Mouse (Mus musculus) embryo, embryonic 10 days (tissue): ENCODE results near the gene Gm45799.
A peak's percentile ranks its signal among the peaks of the same experiment; 100 is the strongest.

Experiments used
- DNase-seq: peaks from one replicate; pipeline ENCODE4 v3.0.0-alpha.2; 2015; ENCODE audit warnings: low spot score

The Gm45799 gene

GRCm38 (mm10) chr7:105641936-105642335 lies 1.6 kb downstream of the Gm45799 start:
- no peak for DNase-seq

GRCm38 (mm10) chr7:105650639-105651435 lies 10.5 kb downstream of the Gm45799 start, which contains the start of gene Dnhd1:
Gene Dnhd1 (plus strand): TSS chr7:105650827.
- DNase-seq: peak; percentile 90

GRCm38 (mm10) chr7:105685541-105686197 lies 45.3 kb downstream of the Gm45799 start:
- peak; percentile 41 for DNase-seq

- no peak for DNase-seq
These were observed 50.5 kb downstream of the Gm45799 start for GRCm38 (mm10) chr7:105690875-105691274.

DNA sequence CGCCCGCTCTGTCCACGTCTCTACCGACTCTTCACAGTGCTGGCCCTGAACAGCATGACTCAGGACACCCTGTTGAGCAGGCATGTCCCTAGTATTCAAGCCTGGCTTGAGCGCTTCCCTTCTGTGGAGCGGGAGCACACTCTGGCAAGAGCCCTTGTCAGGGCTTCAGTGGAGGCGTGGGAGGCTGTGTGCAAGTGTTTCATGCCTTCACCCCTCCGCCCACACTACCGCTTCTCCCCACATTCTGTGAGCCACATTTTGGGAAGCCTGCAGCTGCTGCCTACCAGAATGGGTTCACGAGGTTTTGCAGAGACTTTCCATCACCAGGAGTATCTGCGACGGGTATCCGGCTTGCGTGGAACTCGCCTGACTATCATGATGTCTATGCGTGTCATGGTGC lies 62.8 kb downstream of the Gm45799 start:
- DNase-seq: no peak

DNA sequence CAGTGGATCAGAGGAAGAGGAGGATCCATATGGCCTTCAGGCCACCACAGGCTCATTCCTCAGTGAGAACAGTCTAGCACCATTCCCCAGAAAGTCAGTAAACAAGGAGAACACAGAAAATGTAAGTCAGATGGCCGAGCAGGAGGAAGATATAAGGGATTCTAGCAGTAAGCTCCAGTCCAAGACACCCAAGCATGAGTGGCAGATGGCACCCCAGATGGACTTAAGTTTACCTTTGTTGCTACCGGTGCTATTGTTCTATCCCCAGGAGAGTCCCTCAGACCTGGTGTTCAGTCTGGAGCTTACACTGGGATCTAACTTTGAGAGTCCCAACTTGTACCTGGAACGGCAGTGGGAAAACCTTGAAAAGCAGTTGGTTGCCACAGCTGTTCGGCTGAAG lies 63.5 kb downstream of the Gm45799 start:
- no peak for DNase-seq

GRCm38 (mm10) chr7:105708733-105709132 lies 68.4 kb downstream of the Gm45799 start:
- DNase-seq: no peak

DNA sequence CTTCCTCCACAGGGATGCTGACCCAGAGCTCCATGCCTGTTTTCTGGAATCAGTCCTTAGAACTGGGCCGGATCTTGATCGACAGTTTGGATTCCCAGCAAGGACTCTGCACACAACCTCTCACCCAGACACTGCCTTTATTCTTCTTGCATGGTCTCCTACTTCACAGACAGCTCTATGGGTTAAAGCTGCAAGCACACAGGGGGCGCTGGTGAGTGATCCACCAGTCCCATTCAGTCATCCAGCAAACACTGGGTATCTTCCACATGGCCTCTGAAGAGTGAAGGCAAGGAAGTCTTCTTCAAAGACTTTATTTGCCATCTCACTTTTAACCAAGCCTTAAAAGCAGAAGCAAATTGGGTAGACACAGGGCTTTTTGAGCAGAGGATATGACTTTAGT lies 75.0 kb downstream of the Gm45799 start:
- DNase-seq: no peak

GRCm38 (mm10) chr7:105721916-105722315 lies 81.6 kb downstream of the Gm45799 start:
- no peak for DNase-seq

DNA sequence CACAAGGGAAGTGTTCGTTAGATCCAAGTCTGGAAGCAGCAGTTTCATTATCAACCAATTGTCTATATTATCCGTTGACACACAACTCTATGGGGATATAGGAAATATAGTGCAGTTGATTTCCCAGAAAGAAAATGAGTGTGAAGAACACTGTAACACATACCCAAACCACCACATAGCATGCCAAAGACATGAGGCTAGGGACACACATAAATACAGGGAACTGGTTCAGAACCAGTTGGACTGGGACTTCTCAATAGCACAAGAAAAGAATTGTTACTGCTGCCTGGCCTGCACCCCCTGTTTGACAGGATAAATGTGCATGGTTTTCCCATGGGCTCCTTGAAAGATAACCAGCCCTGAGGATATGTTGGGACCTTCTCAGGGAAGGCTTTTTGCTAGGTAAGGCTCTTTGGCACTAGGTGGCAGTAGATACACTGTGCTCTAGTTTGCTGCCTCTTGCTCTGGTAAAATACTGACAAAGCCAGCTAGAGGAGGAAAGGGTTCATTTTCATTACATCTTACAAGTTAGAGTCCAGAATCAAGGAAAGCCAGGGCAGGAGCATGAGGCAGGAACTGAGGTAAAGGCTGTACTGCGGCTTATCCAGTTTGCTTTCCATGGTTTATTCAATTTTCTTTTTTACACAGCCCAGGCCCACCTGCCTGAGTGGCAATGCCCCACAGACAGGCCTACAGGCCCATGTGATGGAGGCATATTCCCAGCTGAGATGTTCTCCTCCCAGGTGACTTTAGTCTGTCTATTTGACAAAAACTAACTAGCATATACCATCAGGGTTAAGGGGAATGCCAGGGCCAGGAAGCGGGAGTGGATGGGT lies 86.0 kb downstream of the Gm45799 start:
- peak; percentile 82 for DNase-seq

- no peak for DNase-seq
These were observed 86.6 kb downstream of the Gm45799 start for GRCm38 (mm10) chr7:105726980-105727325.

DNA sequence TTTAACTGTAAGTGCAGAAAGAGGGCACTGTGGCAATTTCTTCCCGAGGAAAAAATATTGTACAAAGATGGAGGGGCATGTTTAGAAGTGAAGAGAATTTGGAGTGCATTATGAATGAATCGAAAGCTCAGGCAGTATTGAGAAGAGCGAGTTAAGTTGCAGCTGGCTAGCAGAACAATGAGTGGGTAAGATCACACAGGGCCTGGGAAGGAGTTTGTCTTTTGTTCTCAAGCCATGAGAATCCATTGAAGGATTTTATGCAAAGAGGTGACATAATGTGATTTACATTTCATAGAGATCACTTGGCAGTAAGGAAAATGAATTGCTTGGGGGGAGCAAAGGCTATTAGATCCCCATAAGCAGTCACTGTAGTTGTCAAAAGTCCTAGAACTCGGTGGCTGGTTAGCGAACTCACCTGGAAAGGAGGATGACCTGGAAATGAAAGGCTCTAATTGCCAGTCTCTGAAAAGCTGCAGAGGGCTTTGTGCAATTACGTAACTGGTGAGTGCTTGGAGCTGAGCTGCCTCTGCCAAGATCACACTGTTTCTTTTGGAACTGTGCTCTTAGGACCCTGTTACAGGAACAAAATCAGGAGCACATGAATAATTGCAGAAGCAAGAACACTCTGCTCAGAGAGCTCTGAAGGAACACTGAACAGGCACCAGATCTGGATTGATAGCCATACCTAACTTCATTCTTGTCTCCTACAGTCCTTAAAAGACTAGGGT lies 88.5 kb downstream of the Gm45799 start:
- peak; percentile 3 for DNase-seq

DNA sequence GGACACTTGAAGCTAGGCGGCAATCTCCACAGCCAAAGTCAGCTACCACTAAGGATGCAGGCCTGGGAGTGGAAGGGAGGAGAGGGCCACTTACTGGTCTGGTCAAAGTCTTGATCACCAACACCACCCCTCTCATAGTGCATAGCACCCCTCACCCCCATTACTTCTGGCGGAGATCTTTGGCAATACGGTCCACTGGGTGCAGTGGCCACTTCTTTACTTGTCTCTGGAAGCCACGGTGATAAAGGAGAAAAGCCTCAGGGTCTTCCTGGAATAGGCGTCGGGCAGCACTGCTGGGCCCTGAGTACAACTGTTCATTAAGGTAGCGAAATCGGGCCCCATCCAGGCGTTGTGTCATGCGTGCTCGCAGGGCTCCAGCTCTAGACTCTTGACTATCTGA lies 93.5 kb downstream of the Gm45799 start:
- DNase-seq: no peak
